Mouse (Mus musculus): Measurements from ENCODE around the gene Rubcnl. TPM values are rescaled to one million over a fixed set of nuclear protein-coding genes. Genes with fewer than 3 reads are reported as not detected.

The Rubcnl gene
- polyA plus RNA-seq, 1 experiment from 2014 or later: 0.76 TPM

Other genes with a start within 250 kb of the Rubcnl start
- gene Lrch1, start 68.2 kb upstream of the Rubcnl start, polyA plus RNA-seq (2015; fragmentation: Nextera tagmentation; extraction: Ambion mirVana): 16.3 and 16.8 TPM in 2 replicates
- not detected in 2 replicates for gene Lrrc63, start 114.9 kb downstream of the Rubcnl start, polyA plus RNA-seq (2015; fragmentation: Nextera tagmentation; extraction: Ambion mirVana)
- 24.9 and 28.7 TPM in 2 replicates for gene Lcp1, start 115.1 kb downstream of the Rubcnl start, polyA plus RNA-seq (2015; fragmentation: Nextera tagmentation; extraction: Ambion mirVana)
- gene Cpb2, start 226.3 kb downstream of the Rubcnl start, polyA plus RNA-seq (2015; fragmentation: Nextera tagmentation; extraction: Ambion mirVana): 1.4 TPM in 1 of 2 replicates, not detected in the other